Mouse (Mus musculus) cerebellum, postnatal 36 days (tissue): Measurements from ENCODE around the gene P3h2.

Experiments used
- DNase-seq, 2 experiments: peaks; one replicate each; pipeline ENCODE4 v3.0.0; 2021 to 2022; ENCODE audit warnings: mixed read lengths in 2 of 2

The P3h2 gene

DNA sequence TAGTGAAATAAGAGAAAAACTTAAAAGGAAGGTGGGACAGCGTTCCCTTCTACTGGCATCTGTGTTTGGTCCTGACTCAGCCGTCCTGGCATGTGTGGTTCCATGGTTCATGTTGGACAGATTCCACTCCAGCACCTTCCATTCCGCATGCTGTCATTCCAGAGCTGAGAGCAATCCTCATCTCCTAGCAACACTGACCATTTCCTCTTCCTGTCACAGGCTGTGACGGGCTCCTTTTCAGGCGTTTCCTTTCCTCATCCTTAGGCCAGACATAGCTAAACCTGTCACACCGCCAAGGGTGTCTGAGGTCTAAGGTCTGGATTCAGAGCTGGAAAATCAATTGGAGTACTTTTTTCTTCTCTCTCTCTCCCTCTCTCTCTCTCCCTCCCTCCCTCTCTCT, 40.5 kb downstream of the P3h2 start:
- DNase-seq, result no peak

DNA sequence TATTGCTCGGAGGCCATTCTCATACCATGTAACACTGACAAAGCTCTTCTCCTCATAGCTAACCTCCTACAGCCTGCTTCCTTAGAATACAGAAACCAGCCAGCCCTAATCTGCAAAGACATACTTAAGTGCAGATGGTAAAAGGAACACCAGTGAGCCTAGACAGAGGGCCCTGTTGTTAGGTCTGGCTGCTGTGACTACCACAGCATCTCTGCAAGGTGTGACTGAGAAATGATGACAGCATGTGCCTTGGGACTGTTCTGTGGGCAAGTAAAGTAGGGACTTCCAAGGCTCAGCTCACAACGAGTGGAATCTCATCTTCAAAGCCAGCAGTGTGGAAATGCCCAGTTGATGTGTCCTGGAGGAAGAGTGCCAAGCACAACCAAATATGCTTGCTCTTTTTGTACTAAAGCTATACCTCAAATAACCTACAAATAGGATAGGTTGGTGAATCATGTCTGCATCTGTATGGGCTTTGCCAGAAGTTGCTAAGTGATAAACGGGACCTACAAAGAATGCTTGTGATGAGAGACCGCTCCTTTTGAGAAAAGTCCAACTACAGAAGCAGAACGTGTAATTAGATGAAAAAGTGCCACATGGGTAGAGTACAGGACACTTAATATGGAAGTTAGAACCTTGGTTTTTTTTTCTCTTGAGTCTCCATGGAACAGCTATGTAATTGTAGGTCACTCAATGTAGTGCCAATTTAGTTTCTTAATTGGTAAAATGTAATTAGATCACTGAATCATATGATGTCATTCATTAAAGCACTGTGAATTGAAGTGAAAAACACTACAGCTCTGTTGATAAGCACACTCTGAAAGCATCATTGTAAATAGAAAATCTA, 45.1 kb downstream of the P3h2 start:
- DNase-seq, result no peak

DNA sequence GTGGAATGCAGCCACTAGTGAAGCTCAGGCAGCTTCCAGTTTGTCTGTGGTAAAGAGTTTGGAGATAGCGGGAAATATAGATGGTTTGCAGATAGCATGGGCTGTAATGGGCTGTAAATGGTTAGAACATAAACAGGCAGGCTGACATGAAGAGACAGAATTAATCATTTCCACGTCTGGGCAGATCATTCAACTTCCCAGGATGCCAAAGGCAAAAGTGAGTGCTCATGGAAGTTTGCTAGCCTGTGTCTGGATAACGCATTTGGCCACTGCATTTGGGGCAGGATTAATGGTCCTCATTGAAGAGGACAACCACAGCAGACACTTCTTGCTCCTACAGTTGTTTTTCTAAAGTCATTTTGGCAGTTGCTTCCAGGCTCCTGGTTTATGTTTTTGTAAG, 52.0 kb downstream of the P3h2 start:
- no peak for DNase-seq

DNA sequence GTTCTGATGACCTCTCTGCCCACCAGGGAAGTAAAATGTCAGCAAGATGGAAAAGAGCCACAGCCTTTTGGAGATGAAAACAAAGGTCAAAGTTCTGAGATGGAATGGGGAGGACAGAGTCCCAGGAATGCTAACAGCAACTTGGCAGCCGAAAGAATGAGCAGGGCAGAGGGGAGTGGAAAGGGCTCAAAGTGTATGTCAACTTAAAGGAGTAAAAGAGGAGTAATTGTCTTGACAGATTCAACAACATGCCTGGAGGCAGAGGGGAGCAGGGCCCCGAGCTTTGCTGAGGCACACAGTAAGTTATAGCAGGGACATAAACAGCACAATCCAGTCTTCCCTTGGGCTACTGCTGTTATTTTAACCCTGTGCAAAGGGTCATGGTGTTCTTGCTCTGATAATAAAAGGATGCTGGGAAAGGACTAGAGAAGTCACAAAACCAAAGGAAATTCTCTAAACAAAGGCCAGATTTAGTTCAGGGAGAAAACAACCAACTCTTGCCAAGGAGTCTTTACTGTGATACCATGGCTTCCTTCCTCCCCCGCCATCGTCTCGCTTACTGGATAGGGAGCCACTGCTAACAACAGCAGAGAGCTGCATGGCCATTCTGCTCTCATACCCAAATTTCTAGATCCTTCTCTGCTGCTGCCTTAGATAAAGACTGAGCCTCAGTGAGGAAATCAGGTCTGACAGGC, 56.0 kb downstream of the P3h2 start:
- no peak for DNase-seq

DNA sequence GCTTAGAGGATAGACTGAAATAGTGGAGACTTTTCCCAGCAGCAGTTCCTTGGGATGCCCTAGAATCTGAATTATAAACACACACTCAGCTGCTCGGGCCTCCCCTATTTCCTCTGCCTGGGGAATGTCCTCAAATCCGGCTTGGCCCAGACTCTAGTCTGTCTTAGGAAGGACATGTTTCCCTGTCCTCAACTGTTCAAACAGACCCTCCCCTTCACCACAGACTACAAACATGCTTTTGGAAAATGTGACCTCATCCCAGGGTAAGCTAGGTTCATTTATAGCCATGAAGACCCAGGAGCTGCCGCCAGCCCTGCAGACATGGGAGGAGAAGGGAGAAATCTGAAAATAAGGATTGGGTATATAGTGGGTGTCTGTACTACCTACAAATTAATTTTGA, 57.7 kb downstream of the P3h2 start:
- no peak for DNase-seq

DNA sequence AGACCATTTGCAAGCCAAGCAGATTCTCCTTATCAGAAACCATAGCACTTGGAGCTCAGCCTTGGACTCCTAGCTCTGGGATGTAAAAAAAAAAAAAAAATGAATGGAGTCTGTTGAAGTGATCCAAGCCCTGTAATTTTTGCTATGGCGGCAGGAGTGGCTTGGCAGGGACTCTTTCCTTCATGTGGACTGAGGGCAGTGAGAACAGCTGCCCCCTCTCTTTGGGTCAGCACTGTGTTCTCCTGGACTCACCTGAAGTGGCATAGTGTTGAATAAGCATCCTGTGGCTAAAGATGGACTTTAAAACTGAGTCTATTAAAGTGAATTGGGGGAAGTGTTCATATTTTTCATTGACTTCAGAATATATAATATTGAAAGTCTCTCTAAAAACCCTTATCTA, 58.2 kb downstream of the P3h2 start:
- no peak for DNase-seq

DNA sequence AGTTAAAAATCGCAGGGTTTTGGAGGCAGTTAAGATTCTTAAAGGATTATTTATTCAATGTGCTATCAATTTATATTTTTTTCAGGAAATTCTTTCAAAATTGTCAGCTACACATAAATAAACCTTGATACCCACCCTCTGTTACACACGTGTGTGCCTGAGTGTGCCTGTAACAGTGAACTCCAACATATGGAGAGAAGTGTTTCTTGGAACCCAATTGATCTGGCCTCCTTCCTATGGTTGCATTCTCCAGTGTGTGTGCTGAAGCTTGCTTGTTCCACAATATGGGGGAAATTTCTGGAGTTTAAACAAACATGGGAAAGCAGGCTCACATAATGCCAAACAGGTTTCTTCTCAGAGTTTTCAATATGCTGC, 63.7 kb downstream of the P3h2 start:
- no peak for DNase-seq

DNA sequence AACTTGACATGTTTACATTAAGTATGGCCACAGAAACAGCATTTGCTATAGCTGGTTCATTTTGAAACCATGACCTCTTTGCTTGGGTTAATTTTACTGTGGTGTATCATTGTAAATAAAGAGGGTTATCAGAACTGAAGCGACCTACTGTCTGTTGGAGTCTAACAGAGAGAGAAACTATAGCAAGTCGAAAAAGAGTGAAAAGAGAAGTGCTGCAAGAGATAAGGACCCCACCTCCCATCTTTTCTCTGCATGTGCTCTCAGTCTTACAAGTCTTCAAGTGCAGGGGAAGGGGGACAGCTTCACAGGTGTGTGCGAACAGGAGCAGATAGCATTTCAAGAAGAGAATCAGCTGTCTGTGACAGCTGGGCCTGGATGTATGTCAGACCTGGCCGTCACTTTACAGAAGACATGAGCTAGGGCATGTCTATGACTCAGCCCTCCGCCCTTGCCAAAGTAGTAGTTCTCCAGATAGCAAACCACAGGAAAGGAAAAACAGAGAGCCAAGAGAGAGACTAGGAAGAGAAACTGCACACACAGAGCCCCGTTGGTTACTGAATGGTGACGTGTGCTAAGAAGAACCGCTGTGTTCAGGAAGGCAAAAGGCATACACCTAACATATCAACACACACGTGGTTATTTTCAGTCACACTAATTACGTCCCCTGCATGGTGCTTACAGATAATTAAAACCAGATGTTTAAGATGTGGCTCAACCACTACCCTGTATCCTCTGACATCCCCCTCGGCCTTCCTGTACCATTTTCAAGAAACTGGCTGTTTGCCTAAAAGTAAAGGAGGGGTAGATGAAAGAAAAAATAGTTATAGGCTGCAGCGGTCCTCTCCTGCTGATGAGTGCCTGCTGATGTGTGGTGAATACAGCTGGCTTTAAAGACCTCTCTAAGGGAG, 64.3 kb downstream of the P3h2 start:
- DNase-seq, result no peak

DNA sequence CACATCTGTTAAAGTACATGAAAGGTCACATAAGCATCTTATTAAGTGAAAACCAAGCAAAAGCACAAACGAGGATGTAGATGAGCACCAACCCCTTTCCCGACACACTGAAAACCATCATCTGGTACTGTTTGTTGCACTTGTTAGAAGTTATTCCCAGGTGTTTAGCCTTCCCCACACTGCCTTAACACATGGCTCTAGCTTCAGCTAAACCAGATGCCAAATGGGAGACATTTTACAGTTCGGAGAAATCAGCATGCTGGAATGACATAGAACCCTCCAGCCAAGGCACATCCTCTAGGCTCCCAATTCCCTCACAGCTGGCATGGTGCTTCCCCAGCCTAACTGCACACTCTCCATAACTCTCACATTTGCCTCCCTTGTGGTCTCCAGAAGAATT, 66.3 kb downstream of the P3h2 start:
- no peak for DNase-seq

DNA sequence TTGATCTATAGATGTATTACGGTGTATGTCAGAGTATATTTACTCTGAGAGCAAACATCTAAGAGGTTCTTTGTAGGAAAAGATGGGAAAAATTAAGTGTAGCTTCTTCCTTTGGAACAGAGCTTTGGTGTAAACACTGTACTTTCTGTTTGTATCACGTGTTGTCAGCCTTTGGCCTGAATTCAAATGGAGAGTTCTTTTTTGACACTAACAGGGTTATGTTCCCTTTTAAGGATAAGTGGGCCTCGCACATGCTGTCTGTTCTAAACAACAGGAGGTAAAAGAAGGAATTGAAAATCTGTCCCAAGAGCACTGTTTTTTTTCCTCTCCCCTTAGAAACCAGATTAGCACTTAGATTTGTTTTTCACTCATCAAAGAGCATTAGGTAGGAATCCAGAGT, 70.1 kb downstream of the P3h2 start:
- DNase-seq, result no peak

DNA sequence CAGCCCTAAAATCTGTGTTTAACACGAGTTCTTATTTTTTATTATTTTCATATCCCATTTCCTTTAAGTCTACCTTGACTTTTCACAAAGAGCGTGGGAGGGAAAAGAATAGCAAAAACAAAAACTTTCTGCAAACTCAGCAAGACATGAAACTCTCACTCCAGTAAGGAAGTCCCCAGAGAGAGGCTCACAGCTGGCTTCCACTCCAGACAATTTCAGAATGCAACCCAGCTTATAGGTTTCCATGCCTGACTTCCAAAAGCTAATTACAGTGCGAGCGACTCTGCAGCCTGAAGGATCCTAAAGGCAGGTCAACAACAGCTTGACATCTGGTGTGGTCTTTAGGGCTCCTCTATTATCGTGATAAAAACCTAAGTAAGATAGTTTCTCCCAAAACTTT, 70.5 kb downstream of the P3h2 start:
- DNase-seq, result no peak

DNA sequence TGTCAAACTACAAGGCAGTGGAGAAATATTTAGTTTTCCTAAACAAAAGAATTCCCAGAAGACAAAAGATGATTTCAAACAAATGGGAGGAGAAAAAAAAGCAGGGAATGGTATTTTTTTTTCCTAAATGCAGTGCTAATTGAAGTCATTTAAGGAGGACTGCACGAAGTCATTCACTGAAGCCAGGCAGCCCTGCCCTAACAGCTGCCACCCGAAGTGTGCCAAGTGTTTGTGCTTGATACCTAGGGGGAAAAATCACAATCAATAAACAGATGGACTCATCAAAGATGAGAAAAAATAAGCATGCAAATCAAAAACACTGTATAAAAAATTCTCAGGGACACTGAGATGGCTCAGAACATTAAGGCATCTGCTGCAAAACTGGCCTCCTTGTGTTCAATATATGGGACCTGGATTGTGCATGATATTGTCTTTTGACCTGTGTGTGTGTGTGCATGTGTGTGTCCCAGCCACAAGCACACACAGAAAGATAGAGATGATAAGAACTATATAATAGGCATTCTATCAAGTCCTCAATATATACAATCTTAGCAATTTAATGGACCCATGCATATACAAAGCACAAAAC, 76.1 kb downstream of the P3h2 start:
- DNase-seq, result no peak

DNA sequence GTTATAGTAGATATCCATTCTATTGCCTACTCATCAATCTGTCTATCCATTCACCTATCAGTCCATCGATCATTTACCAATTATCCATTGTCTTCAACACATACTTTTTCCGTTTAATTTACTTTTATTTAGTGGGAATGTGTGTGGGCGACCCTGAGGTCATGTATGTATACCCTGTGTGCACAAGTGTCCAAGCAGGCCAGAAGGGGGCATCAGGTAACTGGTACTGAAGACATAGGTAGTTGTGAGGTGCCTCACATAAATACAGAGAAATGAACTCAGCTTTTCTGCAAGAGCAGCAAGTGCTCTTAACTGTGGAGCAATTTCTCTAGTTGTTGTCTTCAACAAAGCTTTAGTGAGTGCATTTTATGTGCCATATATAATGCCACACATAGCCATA, 79.2 kb downstream of the P3h2 start:
- DNase-seq, result no peak

DNA sequence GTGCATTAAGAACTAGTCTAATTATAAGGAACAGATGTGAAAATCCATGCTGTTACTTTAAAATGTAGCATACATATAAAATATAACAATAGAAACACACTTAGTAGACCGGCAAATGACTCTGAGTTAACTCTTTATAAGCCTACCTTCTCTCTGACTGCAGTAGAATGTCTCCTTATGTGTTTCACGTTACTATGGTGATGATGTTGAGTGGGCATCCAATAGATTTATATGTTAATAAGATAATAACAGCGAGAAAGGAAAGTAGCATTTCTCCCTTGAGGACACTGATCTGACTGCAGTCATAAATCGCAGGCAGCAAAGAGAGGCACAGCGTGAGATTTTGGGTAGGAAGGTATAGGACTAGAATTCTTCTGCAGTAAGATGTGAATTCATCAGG, 81.0 kb downstream of the P3h2 start:
- DNase-seq, result no peak

DNA sequence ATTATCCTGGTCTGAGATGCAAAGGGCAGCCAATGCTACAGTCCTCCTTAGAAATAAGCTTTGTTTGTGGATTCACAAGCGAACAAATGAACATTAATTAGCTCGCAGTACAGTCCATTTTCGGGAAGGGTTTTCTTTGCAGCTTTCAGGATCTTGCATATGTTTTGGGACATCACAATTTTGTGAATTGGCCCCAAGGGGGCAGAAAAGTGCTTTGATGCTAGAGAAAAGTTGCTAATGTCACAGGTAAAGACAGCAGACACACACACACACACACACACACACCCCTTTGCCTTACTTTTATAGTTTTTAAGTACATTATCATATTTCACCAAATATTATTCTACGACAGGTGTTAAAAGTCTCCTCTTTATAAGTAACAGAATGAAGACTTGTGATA, 82.2 kb downstream of the P3h2 start:
- DNase-seq, result no peak

DNA sequence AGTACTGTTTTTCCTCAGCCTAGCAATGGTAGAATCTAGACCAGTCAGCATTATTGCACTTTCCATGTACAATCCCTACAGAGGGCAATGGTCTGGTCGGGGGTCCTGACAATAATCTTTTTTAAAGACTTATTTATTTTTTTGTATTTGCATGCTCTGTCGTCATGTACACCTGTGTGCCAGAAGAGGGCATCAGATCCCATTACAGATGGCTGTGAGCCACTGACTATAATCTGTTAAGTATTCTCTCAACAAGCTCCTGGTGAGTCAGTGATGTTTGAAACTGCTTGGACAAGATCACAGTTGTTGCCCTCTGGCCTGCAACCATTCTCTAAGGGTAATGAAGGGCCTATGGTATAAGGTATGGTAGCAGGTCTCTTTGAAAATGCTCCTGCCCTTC, 83.8 kb downstream of the P3h2 start:
- no peak for DNase-seq

DNA sequence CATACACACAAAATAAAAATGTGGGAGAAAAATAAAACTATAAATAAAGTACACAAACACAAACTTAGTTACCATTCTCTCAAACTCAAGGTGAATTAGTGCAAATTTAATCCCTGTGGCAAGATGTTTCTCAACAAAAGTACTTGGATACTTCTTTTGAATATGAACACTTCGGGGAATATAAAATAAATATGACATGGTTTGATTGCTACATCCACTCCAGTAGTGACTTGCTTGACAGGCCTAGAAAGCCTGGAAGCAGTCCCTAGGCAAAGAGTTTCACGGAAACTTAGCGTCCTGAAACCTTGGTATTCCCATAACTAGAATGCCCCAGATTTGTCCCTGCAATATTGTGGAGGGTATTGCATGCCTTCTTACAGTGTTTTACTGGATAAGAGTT, 99.8 kb downstream of the P3h2 start:
- DNase-seq, result no peak

DNA sequence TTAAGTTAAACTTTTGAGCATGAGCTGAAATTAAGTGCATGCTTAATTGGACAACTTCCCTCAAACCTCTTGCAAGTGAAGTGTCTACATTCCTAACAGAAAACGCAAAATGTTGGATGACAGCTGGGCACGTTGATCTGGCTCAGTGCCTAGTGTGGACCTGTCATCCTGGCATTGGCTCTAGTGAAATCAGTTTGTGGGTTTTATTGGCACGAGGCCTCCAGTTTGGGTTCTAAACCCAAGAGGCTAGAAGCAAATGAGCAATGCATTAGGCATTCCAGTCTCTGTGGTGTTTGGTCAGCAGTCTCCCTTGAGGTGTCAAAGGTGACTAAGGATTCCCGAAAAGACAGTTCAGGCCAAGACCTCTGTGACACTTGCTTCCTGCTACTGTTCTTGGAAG, 102.3 kb downstream of the P3h2 start:
- DNase-seq, result peak in 1 of 2 experiments; percentile 2

DNA sequence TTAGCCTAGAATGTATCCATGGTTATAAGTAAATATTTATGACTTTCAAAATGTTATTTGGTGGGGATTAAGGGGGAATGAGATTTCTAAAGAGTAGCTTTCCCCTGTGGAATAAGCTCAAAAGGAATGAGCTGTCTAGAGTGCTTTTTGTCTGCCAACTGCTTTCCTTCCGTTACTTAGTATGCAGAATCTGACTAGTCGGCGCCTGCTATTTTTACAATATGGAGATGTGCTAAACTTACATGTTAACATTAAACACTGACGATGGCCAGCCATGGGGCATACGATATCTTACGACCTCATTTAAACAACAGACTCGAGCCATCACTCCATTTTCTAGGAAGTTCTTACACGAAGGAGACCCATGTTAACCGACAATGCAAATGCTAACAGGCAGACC, 102.7 kb downstream of the P3h2 start:
- DNase-seq, result no peak

DNA sequence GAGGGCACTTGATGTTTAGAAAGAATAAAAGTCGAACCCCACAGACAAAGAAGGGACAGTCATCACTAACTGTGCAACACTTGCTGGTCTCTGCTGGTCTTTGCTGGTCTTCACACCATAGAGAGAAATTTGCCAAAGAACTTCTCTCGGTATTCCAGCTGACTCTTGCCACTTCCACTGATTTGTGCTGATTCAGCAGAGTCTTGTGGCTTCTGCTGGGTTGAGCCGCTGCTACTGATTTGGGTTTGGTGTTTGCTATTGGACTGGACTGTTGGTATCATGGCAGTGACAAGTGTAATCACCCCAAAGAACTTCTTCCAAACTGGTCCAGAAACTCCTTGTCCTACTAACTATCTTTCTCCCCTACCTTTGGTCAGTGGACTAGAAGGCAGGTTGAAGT, 111.0 kb downstream of the P3h2 start:
- DNase-seq, result no peak

DNA sequence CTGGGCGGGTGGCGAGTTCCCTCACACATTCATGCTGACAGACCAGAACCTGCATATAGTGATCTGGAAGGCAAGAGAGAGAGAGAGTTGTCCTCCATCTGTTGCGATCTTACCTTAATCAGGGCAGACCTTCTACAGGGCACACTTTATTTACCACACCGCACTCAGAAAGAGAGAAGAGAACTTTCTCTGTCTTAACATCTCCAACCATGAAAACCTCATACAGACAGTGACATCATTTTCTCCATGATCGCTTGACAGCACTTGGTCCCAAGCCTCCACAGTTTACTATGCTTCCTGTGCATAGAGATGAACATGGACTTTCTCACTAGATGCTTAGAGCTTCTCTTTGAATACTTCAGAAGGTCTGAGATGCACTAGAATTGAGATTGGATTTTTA, 118.4 kb downstream of the P3h2 start:
- no peak for DNase-seq

DNA sequence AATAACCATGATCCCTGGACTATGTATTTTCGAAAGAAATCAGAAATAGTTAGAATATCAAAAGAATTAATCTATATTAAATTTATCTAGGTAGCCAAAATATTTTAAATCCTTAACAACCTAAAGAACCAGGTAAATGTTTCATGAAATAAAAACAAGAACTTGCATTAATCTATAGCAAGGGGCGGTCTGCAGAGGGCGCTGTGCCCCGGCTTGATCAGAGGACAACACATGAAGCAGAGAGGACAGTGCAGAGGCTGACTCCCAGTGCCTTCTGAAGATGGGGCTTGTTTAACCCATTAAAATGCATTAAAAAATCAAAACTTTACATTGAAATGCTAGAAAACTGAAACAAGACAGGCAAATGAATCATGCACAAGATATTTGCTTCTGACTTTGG, 121.9 kb downstream of the P3h2 start:
- DNase-seq, result no peak

DNA sequence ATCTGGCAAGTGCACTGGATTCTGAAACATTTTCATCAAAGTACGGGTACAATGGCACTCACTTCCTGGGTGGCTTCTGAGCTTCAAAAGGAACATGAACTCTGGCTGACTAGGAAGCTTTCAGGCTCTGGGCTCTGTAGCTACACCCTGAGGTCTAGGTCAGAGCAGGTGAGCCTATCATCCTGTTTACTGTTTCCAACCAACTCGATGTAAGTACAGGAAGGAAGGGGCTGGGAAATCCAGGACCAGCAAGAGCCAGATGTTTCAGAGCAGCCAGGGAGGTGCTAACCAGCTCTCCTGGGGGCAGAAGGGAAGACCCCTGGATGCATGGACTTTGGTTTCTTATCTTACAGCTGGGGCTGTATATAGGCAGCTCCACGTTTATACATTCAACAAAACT, 126.5 kb downstream of the P3h2 start:
- no peak for DNase-seq
